ENCODE assay signal across 8 mouse cellular contexts in the genomic region with DNA sequence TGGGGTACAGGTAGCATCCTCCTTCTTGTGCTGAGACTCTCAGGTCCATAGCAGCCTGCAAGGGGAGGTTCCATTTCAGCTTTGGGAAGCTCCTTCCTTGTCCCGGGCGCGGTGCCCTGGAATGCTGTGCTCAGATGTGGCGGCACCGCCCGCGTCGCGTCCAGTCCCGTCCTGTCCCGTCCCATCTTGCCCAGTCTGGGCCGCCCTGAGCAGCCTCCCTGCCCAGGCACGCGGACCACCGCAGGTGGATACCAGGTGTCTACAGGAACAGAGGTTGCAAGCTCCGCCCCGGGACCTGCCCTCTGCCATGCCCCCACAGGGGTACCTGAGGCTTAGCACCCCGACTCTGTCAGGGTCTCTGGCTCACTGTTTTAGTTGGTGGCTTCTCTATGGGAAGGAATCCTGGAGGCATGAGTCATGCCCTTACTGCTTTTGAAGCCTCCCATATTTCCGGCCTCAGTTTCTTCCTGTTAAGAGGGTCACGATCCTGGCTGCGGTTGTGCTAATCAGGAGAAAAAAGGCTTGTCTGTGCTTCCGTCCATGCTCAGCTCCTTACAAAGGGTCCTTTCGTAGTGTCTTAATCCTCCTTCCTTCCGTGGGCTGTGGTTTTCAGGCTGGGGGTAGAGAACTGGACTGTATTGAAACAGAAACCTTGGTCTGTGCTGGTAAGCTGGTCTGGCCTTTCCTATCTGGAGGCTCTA. TPM values are rescaled to one million over a fixed set of nuclear protein-coding genes. Genes with fewer than 3 reads are reported as not detected.
DNase-seq lines count a peak whose midpoint lies in the region; ATAC-seq and TF ChIP-seq lines count a peak whose summit lies in the region.
"Had no signal": no experiment of that assay in that cellular context is flagged by ENCODE, and none has a peak within 500 bp of the region (broad histone marks: within the 10 kb centered on the region; RNA-seq: fewer than 3 reads in every experiment).

No protein-coding gene starts in this region.

- H3K27ac ChIP-seq in kidney, postnatal 0 days = no peak overlapping the region
- H3K27ac ChIP-seq in lung, postnatal 0 days (ENCODE audit: low read length) = peak overlapping the region; percentile 47

- TF ChIP-seq EP300 in lung, postnatal 0 days (IDR thresholded peaks at IDR 0.05) = peak; percentile 57; the same call in 1 of the 2 replicates

- no peak for TF ChIP-seq CTCF in kidney, postnatal 0 days (IDR thresholded peaks at IDR 0.05; ENCODE audit: low read depth)
- no peak for TF ChIP-seq CTCF in lung, postnatal 0 days (IDR thresholded peaks at IDR 0.05)

- H3K4me3 ChIP-seq in kidney, postnatal 0 days (replicated peaks; ENCODE audit: low read depth, low read length) = no peak overlapping the region
- no peak overlapping the region for H3K4me3 ChIP-seq in lung, postnatal 0 days (ENCODE audit: low read depth, low read length)
- H3K4me3 ChIP-seq: erythroblast, embryonic 14.5 days had no signal

- H3K36me3 ChIP-seq in kidney, postnatal 0 days (ENCODE audit: insufficient read depth, low read length) = no peaks in the 10 kb centered on the region
- H3K36me3 ChIP-seq in lung, postnatal 0 days (ENCODE audit: insufficient read depth, low read length) = no peaks in the 10 kb centered on the region

- intact Hi-C loops in left cerebral cortex, postnatal 14 days (cut with DNase I) = loop anchor here (10.0 kb wide), 1 partner anchor 528 kb away; the partner anchor contains the start of gene Krt77

- DNase-seq in 3134 (ENCODE audit: extremely low read depth, insufficient read length, low spot score) (peak; percentile 93), MEL-GATA-1-ER (ENCODE audit: extremely low read depth, low read depth) (peak; percentile 77)
- DNase-seq in kidney, postnatal 0 days (ENCODE audit: low spot score) = peak; percentile 46
- DNase-seq in lung, postnatal 0 days (ENCODE audit: low spot score) = peak; percentile 59
- DNase-seq in cerebellum, postnatal 36 days = no peak
- no peak for DNase-seq in thymus, postnatal 4 days
- DNase-seq in left cerebral cortex, postnatal 14 days (ENCODE audit: low spot score in 2 of 2) = no peak

- ATAC-seq in kidney, postnatal 0 days (replicated peaks; ENCODE audit: low FRiP score, low read depth) = no peak
- peak; percentile 50 for ATAC-seq in lung, postnatal 0 days

- no peaks in the 10 kb centered on the region for H3K9me3 ChIP-seq in kidney, postnatal 0 days (replicated peaks; ENCODE audit: low read length)
- no peaks in the 10 kb centered on the region for H3K9me3 ChIP-seq in lung, postnatal 0 days (ENCODE audit: low read length)

- H3K27me3 ChIP-seq in kidney, postnatal 0 days (ENCODE audit: insufficient read depth, low read length) = no peaks in the 10 kb centered on the region
- H3K27me3 ChIP-seq in lung, postnatal 0 days (replicated peaks; ENCODE audit: insufficient read depth, low read length) = no peaks in the 10 kb centered on the region

- H3K4me2 ChIP-seq in kidney, postnatal 0 days (ENCODE audit: low read length) = no peak overlapping the region
- peak overlapping the region; percentile 38 for H3K4me2 ChIP-seq in lung, postnatal 0 days (replicated peaks; ENCODE audit: low read depth, low read length)

- no peak overlapping the region for H3K9ac ChIP-seq in kidney, postnatal 0 days (ENCODE audit: low read depth, low read length)
- H3K9ac ChIP-seq in lung, postnatal 0 days (replicated peaks; ENCODE audit: low read depth) = no peak overlapping the region

- 49% methylated on average over 23 of the region's 24 CpGs for WGBS in kidney, postnatal 0 days
- 25% methylated on average over 24 of the region's 24 CpGs for WGBS in lung, postnatal 0 days

- no peaks in the 10 kb centered on the region for H3K4me1 ChIP-seq in kidney, postnatal 0 days (replicated peaks; ENCODE audit: insufficient read depth, low read length)
- peaks cover 5% of the 10 kb centered on the region; the same call in 1 of the 2 replicates for H3K4me1 ChIP-seq in lung, postnatal 0 days (ENCODE audit: insufficient read depth, low read depth, low read length)

RNA-seq across cellular contexts. Expression of gene Krt80, which starts 33.3 kb away (rescaled TPM):
- 1.9 and 2.2 TPM in 2 replicates for polyA plus RNA-seq in kidney, postnatal 0 days (2015; fragmentation: Nextera tagmentation; extraction: Ambion mirVana)
- polyA plus RNA-seq in lung, postnatal 0 days (2015; fragmentation: Nextera tagmentation; extraction: Ambion mirVana) = 19.6 and 26.3 TPM in 2 replicates
- total RNA-seq in left cerebral cortex, postnatal 14 days (2021) = 1 to 10 TPM; 1.6 to 1.9 TPM
- polyA plus RNA-seq: erythroblast, embryonic 14.5 days had no signal

RNA-seq across cellular contexts. Expression of gene 6030408B16Rik, which starts 43.6 kb away (rescaled TPM):
- polyA plus RNA-seq in kidney, postnatal 0 days (2015; fragmentation: Nextera tagmentation; extraction: Ambion mirVana) = 23.3 and 24.5 TPM in 2 replicates
- polyA plus RNA-seq in lung, postnatal 0 days (2015; fragmentation: Nextera tagmentation; extraction: Ambion mirVana) = 74.9 and 82.4 TPM in 2 replicates
- total RNA-seq in left cerebral cortex, postnatal 14 days (2021) = under 1 TPM; 0.24 to 0.49 TPM
- polyA plus RNA-seq: erythroblast, embryonic 14.5 days had no signal

RNA-seq across cellular contexts. Expression of gene Atg101, which starts 52.6 kb away (rescaled TPM):
- 77.1 and 79.5 TPM in 2 replicates for polyA plus RNA-seq in kidney, postnatal 0 days (2015; fragmentation: Nextera tagmentation; extraction: Ambion mirVana)
- 73.1 and 74.2 TPM in 2 replicates for polyA plus RNA-seq in lung, postnatal 0 days (2015; fragmentation: Nextera tagmentation; extraction: Ambion mirVana)
- 10 to 100 TPM; 38.5 to 43.2 TPM for total RNA-seq in left cerebral cortex, postnatal 14 days (2021)

Comparison
In these comparisons a context has a peak if more than half of its experiments do, and no peak if none do; other contexts are left out.
1. DNase-seq: peak in 3134 (single experiment), MEL-GATA-1-ER (single experiment), kidney, postnatal 0 days (single experiment) and lung, postnatal 0 days (single experiment); none in cerebellum, postnatal 36 days (0 of 2), thymus, postnatal 4 days (single experiment) and left cerebral cortex, postnatal 14 days (0 of 2).